Mouse (Mus musculus): ENCODE data around the gene Thra. TPM values are rescaled to one million over a fixed set of nuclear protein-coding genes. Genes with fewer than 3 reads are reported as not detected.

The Thra gene
- total and polyA plus RNA-seq, 2 experiments = 5.5 to 14.9 TPM

GRCm38 (mm10) chr11:98696454-98697216 is 43.8 kb upstream of the Thra start:
- Histone ChIP-seq H3K4me3 (ENCODE audit: insufficient read depth, low read depth, low read length) (no peak overlapping the region), H3K79me2 (ENCODE audit: control insufficient read depth, insufficient read depth, low read length) (no peaks in the 10 kb centered on the region), H3K27ac (replicated peaks; ENCODE audit: insufficient read depth, low read depth, low read length) (no peak overlapping the region), H3K27me3 (ENCODE audit: control insufficient read depth, insufficient read depth, low read length) (no peaks in the 10 kb centered on the region), H3K36me3 (ENCODE audit: control insufficient read depth, insufficient read depth, low read length) (peaks cover 16% of the 10 kb centered on the region), H3K4me1 (ENCODE audit: control insufficient read depth, insufficient read depth, low read length) (no peaks in the 10 kb centered on the region), H3K9ac (ENCODE audit: low read depth, low read length) (no peak overlapping the region)
- no peak for DNase-seq (ENCODE audit: extremely low read depth, low read depth, low spot score)
- 79% methylated on average over 14 of the region's 14 CpGs for WGBS
- TF ChIP-seq CTCF (IDR thresholded peaks at IDR 0.05; ENCODE audit: low read depth, low read length) = no peak
- TF ChIP-seq POLR2A (IDR thresholded peaks at IDR 0.05; ENCODE audit: extremely low read depth, insufficient read depth, low read length) = no peak

GRCm38 (mm10) chr11:98697225-98697624 is 43.2 kb upstream of the Thra start:
- Histone ChIP-seq H3K79me2 (ENCODE audit: control insufficient read depth, insufficient read depth, low read length) (no peaks in the 10 kb centered on the region), H3K27ac (replicated peaks; ENCODE audit: insufficient read depth, low read depth, low read length) (no peak overlapping the region), H3K4me1 (ENCODE audit: control insufficient read depth, insufficient read depth, low read length) (no peaks in the 10 kb centered on the region), H3K27me3 (ENCODE audit: control insufficient read depth, insufficient read depth, low read length) (no peaks in the 10 kb centered on the region), H3K9ac (ENCODE audit: low read depth, low read length) (no peak overlapping the region), H3K4me3 (ENCODE audit: insufficient read depth, low read depth, low read length) (no peak overlapping the region), H3K36me3 (ENCODE audit: control insufficient read depth, insufficient read depth, low read length) (peaks cover 14% of the 10 kb centered on the region)
- TF ChIP-seq POLR2A (IDR thresholded peaks at IDR 0.05; ENCODE audit: extremely low read depth, insufficient read depth, low read length) (no peak), CTCF (IDR thresholded peaks at IDR 0.05; ENCODE audit: low read depth, low read length) (no peak)
- no peak for DNase-seq (ENCODE audit: extremely low read depth, low read depth, low spot score)
- WGBS = 87% methylated on average over 12 of the region's 12 CpGs

GRCm38 (mm10) chr11:98698849-98699640 is 41.4 kb upstream of the Thra start:
- H3K79me2 ChIP-seq (ENCODE audit: control insufficient read depth, insufficient read depth, low read length) = no peaks in the 10 kb centered on the region
- H3K4me1 ChIP-seq (ENCODE audit: control insufficient read depth, insufficient read depth, low read length) = no peaks in the 10 kb centered on the region
- no peak overlapping the region for H3K27ac ChIP-seq (replicated peaks; ENCODE audit: insufficient read depth, low read depth, low read length)
- no peak overlapping the region for H3K4me3 ChIP-seq (ENCODE audit: insufficient read depth, low read depth, low read length)
- DNase-seq (ENCODE audit: extremely low read depth, low read depth, low spot score) = no peak
- TF ChIP-seq POLR2A (IDR thresholded peaks at IDR 0.05; ENCODE audit: extremely low read depth, insufficient read depth, low read length) (no peak), CTCF (IDR thresholded peaks at IDR 0.05; ENCODE audit: low read depth, low read length) (no peak)
- no peak overlapping the region for H3K9ac ChIP-seq (ENCODE audit: low read depth, low read length)
- H3K36me3 ChIP-seq (ENCODE audit: control insufficient read depth, insufficient read depth, low read length) = peaks cover 10% of the 10 kb centered on the region
- no peaks in the 10 kb centered on the region for H3K27me3 ChIP-seq (ENCODE audit: control insufficient read depth, insufficient read depth, low read length)
- WGBS = 82% methylated on average over 16 of the region's 16 CpGs

GRCm38 (mm10) chr11:98699911-98700310 is 40.5 kb upstream of the Thra start:
- Histone ChIP-seq H3K4me1 (ENCODE audit: control insufficient read depth, insufficient read depth, low read length) (no peaks in the 10 kb centered on the region), H3K4me3 (ENCODE audit: insufficient read depth, low read depth, low read length) (no peak overlapping the region), H3K9ac (ENCODE audit: low read depth, low read length) (no peak overlapping the region), H3K36me3 (ENCODE audit: control insufficient read depth, insufficient read depth, low read length) (0 out of 2 replicates have a peak, but pooled peaks cover 6% of the 10 kb centered on the region), H3K27ac (replicated peaks; ENCODE audit: insufficient read depth, low read depth, low read length) (no peak overlapping the region), H3K27me3 (ENCODE audit: control insufficient read depth, insufficient read depth, low read length) (no peaks in the 10 kb centered on the region), H3K79me2 (ENCODE audit: control insufficient read depth, insufficient read depth, low read length) (no peaks in the 10 kb centered on the region)
- peak; percentile 35 for DNase-seq (ENCODE audit: extremely low read depth, low read depth, low spot score)
- WGBS = 32% methylated on average over 4 of the region's 4 CpGs
- TF ChIP-seq CTCF (IDR thresholded peaks at IDR 0.05; ENCODE audit: low read depth, low read length) (peak; percentile 91), POLR2A (IDR thresholded peaks at IDR 0.05; ENCODE audit: extremely low read depth, insufficient read depth, low read length) (no peak)

GRCm38 (mm10) chr11:98701213-98701670 is 39.2 kb upstream of the Thra start, which contains the start of gene Csf3:
Csf3 (plus strand) TSS chr11:98701263.
- Histone ChIP-seq H3K36me3 (ENCODE audit: control insufficient read depth, insufficient read depth, low read length) (no peaks in the 10 kb centered on the region), H3K79me2 (ENCODE audit: control insufficient read depth, insufficient read depth, low read length) (no peaks in the 10 kb centered on the region), H3K27ac (replicated peaks; ENCODE audit: insufficient read depth, low read depth, low read length) (no peak within 1 kb of the TSS), H3K4me1 (ENCODE audit: control insufficient read depth, insufficient read depth, low read length) (no peaks in the 10 kb centered on the region), H3K9ac (ENCODE audit: low read depth, low read length) (no peak within 1 kb of the TSS), H3K4me3 (ENCODE audit: insufficient read depth, low read depth, low read length) (no peak within 1 kb of the TSS), H3K27me3 (ENCODE audit: control insufficient read depth, insufficient read depth, low read length) (no peaks in the 10 kb centered on the region)
- no peak for DNase-seq (ENCODE audit: extremely low read depth, low read depth, low spot score)
- 44% methylated on average over 10 of the region's 10 CpGs for WGBS
- TF ChIP-seq CTCF (IDR thresholded peaks at IDR 0.05; ENCODE audit: low read depth, low read length) (no peak), POLR2A (IDR thresholded peaks at IDR 0.05; ENCODE audit: extremely low read depth, insufficient read depth, low read length) (no peak)
